Mouse (Mus musculus): ENCODE results near the gene Lmod3.
A peak's percentile ranks its signal among the peaks of the same experiment; 100 is the strongest.

The Lmod3 gene

GRCm38 (mm10) chr6:97223566-97223965 lies 29.0 kb downstream of the Lmod3 start:
- DNase-seq: no peak

- DNase-seq: no peak
These were observed 29.6 kb downstream of the Lmod3 start for GRCm38 (mm10) chr6:97222931-97223467.

DNA sequence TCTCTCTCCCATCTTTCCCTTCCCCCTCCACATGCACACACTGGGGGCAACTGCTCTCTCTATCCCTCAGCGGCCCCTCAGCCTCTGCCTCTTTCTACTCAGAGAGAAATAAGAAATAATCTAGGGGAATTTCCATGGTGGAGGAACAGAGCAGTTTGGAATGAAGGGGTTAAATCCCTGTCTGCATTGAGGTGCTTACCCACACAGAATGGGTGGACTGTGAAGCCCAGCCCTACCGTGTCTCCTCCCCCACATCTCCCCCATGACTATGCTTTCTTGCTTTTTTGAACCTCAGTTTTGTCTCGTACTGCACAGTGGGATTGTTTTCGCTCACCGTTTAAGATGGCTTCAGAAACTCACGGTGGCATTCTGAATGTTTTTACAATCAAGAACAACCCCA lies 30.2 kb downstream of the Lmod3 start:
- no peak for DNase-seq

DNA sequence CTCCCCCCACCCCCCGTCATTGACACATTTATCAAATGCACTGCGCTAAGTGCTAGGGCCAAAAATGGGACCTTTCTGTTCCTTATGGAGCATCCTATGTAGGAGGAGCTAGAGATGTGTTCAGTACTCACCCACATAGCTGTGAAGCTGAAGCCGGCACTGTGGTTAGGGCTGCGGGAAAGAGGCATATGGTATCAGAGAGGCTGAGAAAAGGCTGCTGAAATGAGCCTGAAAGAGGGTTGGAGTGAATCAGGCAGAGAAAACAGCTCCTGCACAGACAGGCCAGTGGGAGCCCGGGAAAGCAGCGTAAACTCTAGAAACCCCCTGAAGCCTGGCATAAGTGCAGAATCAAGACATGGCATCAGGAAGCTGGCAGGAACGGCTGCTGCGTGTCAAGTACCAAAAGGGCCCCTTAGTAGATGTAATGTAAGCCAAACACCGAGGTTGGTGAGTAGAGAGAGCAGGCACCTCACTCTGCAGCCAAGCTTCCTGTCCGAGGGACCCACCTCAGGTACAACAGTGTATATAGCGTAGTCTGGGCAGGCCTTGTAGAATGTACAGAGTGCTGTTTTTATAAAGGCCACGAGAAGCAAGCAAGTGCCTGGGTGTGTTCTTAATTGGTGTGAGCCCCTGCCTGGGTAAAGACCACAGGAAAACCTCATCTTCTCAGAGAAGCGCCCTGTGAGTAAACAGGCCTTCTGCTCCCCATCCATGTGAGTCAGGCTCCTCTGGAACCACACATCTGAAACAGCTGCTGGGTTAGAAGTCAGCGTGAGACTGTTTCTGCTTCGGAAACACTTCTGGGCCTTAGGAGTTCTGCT lies 31.1 kb downstream of the Lmod3 start:
- DNase-seq: no peak

DNA sequence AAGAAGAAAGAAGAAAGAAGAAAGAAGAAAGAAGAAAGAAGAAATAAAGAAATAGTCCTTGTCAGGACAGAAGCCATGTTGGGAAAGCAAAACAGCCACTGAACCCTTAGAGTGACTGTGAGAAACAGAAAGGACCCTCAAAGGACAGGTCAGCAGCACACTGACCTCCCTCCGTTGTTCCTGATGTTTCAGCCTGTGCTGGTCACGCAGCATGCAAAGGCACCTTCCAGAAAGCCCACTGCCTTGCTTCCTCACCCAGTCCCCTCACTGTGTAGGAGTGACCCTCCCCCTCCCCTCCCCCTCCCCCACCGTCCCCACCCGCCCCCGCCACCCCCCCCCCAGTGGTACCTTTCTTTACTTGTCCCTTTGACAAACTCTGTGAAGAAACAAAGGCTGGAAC lies 31.9 kb downstream of the Lmod3 start:
- no peak for DNase-seq

DNA sequence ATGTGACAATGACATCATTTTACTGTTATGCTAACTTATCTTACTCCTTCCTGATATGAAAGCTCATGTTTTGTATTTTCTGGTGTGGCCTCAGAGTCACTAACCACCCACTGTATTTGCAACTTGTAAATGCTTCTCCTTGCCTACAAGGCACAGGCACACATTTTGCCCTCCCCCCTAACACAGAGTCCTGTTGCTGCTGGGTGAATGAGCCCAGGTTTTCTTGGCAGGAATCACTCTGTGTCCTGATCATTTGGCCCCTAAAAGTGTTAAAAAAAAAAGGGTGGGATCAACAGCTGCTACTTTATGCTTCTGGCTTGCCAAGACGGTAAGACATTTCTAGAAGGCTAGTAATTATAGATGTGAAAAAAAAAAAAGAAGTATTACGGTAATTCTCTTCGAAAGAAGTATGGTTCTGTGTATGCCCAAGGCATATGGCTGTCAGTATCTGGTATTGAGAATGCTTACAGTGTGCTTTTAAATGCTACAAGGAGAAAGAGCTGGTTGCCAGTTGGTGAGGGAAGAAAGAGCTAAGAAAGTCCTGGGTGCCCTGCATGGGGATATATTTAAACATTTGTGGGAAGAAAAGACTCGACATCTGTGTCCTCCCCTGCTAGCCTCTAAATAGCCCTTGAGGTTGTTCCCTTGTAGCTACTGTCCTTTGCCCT lies 36.3 kb downstream of the Lmod3 start:
- DNase-seq: no peak

DNA sequence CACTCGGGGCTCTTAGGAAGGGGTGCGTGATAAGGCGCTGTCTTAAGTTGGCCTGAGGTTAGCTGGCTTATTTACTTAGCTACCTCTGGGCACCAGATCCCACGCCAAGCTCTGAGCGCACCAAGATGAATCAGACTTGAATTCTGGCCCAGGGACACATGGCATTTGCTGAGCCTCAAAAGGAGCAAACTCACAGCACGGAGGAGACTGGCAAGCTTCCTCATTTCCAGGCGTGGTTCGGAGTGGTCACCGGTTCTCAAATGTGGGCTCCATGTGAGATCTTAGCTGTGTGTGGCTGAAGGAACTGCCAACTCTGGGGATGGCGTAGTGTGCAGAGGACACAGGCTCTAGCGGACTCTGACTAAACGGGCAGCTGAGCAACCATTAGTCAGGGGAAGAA lies 40.6 kb downstream of the Lmod3 start:
- peak; percentile 34 for DNase-seq

GRCm38 (mm10) chr6:97210962-97211601 lies 41.5 kb downstream of the Lmod3 start:
- DNase-seq: peak; percentile 21

GRCm38 (mm10) chr6:97210191-97210961 lies 42.2 kb downstream of the Lmod3 start, which contains the start of gene Arl6ip5:
TSS of gene Arl6ip5 (plus strand) at chr6:97210689.
- peak; percentile 93 for DNase-seq

- no peak for DNase-seq
These were observed 42.8 kb downstream of the Lmod3 start for GRCm38 (mm10) chr6:97209751-97210150.

DNA sequence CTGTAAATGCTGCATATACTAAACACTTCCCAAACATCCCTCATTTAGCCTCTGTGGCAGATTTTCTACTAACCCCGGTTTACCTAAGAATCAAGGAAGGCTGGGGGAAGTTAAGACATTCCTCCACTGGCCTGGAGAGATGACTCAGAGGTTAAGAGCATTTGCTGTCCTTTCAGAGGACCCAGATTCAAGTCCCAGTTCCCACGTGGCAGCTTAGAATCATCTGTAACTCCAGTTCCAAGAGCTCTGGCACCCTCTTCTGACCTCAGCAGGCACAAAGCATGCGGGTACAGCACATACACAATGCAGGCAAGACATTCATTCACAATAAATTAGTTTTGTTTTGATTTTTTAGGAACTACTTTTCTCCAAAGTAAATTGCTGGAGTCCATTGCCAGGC lies 43.4 kb downstream of the Lmod3 start:
- no peak for DNase-seq

- DNase-seq: no peak
These were observed 44.2 kb downstream of the Lmod3 start for GRCm38 (mm10) chr6:97208406-97208805.

DNA sequence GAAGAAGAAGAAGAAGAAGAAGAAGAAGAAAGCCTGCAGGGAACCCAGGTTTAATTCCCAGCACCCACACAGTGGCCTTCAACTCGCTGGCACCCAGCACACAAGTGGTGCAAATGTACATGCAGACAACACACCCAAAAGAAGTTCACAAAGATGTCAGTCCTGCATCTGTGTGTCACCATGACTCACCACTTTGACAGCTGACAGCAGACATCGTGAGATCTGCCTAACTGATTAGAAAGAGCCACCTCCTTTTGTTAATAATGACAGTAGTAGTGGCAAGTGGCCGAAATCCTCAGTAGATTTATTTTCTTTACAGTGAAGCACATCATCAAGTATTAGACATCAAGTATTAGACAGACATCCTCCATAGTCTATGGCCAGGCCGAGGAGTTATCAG lies 45.5 kb downstream of the Lmod3 start:
- DNase-seq: no peak

DNA sequence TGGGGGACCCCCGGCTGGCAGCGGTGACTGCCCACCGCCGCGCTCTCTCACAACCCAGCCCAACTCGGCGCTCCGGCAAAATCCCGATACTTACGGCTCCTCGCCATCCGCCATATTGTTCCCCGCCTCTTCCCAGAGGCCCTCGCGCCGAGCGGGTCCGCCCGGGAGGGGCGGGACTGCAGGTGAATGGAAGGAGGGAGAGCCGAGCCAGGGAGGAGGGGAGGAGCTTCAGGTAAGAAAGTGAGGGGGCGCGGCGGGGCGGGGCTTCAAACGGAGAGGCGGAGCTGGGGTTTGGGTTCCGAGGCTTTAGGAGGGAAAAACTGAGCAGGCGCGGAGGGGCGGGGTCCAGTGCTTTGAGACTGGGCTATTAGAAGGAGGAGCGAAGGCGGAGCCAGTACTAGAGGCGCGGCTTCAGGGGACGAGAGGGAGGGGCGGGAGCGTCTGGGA lies 47.1 kb downstream of the Lmod3 start, which contains the start of gene Uba3:
Gene Uba3, minus strand, starts transcription at position 209 of the 447 bp plus-strand sequence.
- peak; percentile 100 for DNase-seq

DNA sequence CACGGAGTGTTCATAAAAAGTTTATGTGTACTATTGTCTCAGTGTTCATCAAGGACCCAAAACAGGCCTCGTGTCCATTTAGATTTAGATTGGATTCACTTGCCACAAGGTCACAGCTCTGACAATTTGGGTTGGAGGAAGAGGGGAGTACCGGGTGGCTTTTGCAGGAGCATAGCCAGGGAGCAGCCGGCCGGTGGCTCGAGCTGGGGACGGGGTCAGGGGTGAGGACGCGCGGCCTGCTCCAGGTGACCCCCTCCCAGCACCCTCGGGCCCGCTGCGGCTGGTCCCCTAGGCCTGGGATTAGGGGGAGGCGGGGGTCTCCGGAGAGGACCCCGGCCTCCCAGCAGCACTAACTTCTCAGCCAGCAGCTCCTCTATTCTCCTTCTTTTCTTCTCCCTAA lies 47.6 kb downstream of the Lmod3 start:
- peak; percentile 34 for DNase-seq

GRCm38 (mm10) chr6:97204252-97204869 lies 48.2 kb downstream of the Lmod3 start:
- DNase-seq: no peak

DNA sequence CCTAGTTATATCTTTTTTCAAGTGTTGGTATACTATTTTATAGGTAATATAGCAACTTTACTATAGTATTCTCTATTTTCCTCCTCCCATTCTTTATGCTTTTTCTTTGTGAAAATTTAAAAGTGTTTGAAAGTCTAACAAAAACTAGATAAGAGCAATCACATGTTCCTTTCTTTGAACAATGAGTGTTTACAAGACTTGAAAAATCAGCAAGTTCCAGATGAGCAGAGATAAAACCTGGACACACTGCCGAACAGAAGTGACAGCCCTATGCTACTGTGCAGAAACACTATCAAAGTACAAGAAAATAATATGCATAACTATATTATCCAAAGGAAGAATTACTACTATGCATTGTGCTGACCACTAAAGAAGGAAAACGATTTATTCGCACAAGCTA lies 50.1 kb downstream of the Lmod3 start:
- DNase-seq: no peak

DNA sequence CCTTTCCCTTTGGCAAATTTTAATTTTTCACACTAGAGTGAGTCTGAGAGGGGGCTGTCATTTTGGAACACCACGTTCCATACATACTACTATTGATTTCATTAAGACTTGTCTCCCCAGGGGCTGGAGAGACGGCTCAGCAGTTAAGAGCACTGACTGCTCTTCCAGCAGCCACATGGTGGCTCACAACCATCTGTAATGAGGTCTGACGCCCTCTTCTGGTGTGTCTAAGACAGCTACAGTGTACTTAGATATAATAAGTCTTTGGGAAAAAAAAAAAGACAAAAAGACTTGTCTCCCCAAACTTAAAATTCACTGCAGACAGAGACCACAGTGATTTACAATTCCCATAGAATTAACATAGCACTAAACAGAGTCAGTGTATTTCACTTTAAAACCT lies 52.1 kb downstream of the Lmod3 start:
- DNase-seq: no peak

All from lung, postnatal 10 days (tissue).